Mouse (Mus musculus): ENCODE data around the gene Mettl26.

- TF ChIP-seq POLR2A (IDR thresholded peaks at IDR 0.05; ENCODE audit: extremely low read depth, insufficient read depth, low read length) (no peak), CTCF (IDR thresholded peaks at IDR 0.05; ENCODE audit: extremely low read depth, insufficient read depth, low read length) (no peak)
These were observed 3.1 kb downstream of the Mettl26 start for GRCm38 (mm10) chr17:25877741-25878610.
